Mouse (Mus musculus) ES-CJ7 (cell line): ENCODE data around the gene Gli1.
"Not testable (repeated sequence)": the region's sequence is repeated elsewhere in the genome, so short reads cannot be mapped to it uniquely, and the experiment has no call there.

ENCODE experiments used
- DNase-seq: peaks from one replicate; pipeline ENCODE4 v3.0.0; 2011; ENCODE audit warnings: low read depth, low spot score

Gli1 gene

DNA sequence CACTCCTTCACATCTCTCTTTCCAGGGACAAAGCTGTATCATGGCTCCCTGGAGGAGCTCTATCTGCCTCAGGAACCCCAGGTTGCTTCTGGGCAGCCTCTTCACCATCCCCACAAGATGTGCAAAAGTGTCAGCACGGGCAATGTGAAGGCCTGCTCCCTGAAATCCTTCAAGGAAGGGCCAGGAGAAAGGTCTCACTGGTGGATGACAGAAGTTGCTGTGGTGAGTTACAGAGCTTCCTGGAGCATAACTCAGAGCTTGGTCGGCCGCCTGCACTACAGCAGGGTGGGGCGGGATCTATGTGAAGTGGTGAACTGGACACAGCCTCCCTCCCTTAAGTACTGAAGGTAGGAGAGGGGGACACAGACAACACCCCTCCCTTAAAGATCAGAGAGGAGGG is 19.1 kb downstream of the Gli1 start:
- no peak for DNase-seq

GRCm38 (mm10) chr10:127322178-127322577 is 19.6 kb downstream of the Gli1 start:
- no peak for DNase-seq

DNA sequence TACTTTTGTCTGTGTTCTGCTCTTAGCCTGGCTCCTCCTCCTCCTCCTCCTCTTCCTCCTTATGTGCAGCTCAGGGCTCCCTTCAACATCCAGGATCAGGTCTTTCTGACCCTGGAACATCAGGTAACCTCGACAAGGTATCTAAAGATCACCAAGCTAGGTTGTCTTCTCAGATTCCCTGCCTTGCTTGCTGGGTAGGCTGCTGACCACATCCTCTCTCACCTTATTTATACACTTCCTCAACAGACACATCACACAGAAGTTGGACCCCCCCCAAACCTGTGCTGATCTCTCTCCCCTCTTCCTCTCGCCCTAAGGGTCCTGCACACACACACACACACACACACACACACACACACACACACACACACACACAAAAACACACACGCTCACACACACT is 20.2 kb downstream of the Gli1 start, which contains the start of gene Arhgap9:
TSS of gene Arhgap9 (plus strand) at position 344 of the 400 bp plus-strand sequence.
- no peak for DNase-seq

DNA sequence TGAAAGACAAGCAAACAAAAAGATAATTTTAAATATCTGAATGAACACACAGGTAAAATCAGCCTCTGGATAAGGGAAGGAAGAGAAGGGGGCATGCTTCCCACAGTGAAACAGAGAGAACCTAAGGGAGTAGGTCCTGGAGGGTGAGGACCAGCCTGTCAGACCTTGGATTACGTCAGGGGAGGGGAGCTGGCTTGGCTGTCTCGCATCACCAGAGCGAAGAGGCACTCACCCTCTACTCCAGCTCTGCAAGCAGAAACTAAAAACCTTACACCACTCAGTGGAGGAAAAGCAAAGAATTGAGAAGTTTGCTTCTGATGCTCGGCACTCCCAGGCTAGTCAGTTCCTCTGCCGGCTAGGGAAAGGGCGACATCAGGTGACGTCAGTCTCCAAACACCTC is 21.8 kb downstream of the Gli1 start:
- no peak for DNase-seq

- DNase-seq, result no peak
Measured at GRCm38 (mm10) chr10:127318009-127318408, 23.8 kb downstream of the Gli1 start.

GRCm38 (mm10) chr10:127317277-127317676 is 24.5 kb downstream of the Gli1 start:
- DNase-seq, result no peak

DNA sequence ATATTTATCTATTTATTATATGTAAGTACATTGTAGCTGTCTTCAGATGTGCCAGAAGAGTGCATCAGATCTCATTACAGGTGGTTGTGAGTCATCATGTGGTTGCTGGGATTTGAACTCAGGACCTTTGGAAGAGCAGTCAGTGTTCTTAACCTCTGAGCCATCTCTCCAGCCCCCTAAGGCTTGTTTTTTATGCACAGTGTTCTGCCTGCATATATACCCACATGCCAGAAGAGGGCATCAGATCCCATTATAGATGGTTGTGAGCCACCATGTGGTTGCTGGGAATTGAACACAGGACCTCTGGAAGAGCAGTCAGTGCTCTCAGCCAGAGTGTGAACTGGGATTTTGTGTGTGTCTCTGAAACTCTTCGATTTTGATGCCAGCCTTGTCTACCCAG is 26.8 kb downstream of the Gli1 start:
- peak; percentile 52 for DNase-seq

DNA sequence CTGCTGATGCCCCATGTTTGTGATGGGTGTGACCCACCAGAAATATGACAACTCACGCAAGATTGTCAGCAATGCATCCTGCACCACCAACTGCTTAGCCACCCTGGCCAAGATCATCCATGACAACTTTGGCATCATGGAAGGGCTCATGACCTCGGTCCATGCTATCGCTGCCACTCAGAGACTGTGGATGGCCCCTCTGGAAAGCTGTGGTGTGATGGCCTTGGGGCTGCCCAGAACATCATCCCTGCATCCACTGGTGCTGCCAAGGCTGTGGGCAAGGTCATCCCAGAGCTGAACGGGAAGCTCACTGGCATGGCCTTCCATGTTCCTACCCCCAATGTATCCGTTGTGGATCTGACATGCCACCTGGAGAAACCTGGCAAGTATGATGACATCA is 28.3 kb downstream of the Gli1 start:
- DNase-seq, result not testable (repeated sequence)

GRCm38 (mm10) chr10:127312858-127313257 is 28.9 kb downstream of the Gli1 start:
- no peak for DNase-seq

GRCm38 (mm10) chr10:127312356-127312676 is 29.5 kb downstream of the Gli1 start:
- DNase-seq, result peak; percentile 98

DNA sequence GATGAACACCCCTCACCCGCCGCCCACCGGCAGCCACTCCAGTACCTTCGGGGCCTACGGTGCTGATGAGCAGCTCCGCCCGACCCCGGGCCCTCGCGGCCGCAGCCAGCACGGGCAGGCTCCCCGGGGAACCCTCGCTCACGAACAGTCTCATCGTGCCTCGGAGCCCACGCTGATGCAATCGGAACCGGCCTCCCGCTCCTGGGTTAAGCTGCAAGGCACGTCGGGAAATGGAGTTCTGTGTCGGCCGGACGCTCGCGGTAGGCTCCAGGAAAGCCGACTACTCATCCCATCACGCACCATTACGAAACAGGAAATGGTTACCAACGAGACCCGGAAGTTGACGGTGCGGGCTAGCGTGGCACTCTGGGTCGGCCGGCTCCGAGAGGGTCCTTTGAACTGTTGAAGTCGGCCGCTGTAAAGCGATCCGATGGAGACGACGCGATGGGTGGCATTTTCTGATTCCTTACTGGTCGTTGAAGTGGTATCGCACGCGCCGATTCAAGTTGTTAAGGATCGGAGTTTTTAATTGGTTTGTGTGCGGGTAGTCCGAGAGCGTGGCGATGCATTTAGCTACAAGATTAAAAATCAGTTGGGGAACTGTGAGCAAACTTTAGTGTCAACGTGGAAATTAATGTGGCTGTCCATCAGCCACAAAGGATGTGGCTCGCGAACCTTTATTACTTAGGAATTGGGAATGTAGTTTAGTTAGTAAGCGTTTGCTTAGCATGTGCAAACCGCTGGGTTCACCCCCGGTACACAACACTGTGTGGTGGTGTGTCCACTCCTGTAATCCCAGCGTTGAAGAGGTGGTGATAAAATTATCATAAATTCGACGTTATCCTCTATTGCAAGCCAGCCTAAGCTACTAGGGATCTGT is 30.1 kb downstream of the Gli1 start, which contains the start of gene Mars:
TSS of gene Mars (minus strand) at position 311 of the 880 bp plus-strand sequence.
- DNase-seq, result peak; percentile 98

GRCm38 (mm10) chr10:127310523-127311475 is 31.0 kb downstream of the Gli1 start:
- DNase-seq, result peak; percentile 85

GRCm38 (mm10) chr10:127309167-127309566 is 32.6 kb downstream of the Gli1 start:
- not testable (repeated sequence) for DNase-seq

DNA sequence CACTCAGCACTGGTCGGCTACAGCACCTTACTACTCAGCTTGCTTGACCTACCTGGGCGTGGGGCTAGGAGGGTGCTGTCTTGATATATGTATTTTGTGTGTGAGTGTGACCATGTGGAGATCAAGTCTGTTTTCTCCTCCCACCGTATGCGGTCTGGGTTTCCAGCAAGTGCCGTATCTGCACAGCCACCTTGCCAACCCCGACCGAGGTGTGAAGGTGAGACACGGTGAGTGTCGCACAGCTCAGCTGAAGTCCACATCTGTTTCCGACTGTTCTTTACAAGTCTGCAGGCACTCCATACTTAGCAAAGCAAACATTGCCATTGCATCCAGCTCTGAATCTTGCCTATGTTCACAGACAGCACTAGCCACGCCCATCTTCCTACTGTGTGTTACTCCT is 38.6 kb downstream of the Gli1 start:
- DNase-seq, result no peak

- no peak for DNase-seq
Measured at GRCm38 (mm10) chr10:127300361-127300760, 41.4 kb downstream of the Gli1 start.

DNA sequence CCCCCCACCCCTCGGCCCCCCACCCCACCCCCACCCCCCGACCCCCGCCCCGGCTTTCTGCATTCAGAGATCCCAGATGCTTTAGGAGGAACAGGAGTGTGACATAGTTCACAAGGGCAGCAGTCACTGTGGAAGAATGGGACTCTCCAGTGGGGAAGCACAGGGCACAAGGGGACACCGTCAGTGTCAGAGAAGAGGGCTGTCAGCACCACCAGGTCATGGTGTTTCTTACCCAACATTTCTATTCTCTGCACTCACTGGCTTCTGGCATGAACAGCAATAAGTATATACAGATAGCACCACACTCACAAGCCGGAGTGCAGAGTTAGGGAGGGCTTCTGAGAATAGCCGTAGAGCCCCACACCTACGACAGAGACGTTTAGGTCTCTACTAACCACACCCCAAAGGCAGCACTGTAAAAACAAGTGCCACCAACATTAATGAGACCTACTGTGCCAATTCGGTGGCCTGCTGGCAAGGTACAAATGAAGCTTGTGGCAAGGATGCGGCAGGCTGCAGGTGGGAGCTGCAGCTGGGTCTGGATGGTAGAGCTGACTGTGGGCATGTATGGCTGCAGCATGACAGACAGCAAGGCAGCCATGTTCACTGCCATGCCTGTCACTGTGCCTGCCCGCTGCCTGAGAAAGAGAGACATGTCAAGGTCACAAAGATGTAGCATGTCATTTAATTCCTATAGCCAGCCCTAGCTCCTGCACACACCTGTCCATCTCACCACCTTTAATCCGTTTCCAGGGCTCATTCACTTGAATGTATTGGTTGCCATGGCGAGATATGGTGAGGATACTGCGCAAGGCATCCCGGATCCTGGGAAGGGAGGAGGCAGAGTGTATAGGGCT is 44.5 kb downstream of the Gli1 start:
- no peak for DNase-seq

DNA sequence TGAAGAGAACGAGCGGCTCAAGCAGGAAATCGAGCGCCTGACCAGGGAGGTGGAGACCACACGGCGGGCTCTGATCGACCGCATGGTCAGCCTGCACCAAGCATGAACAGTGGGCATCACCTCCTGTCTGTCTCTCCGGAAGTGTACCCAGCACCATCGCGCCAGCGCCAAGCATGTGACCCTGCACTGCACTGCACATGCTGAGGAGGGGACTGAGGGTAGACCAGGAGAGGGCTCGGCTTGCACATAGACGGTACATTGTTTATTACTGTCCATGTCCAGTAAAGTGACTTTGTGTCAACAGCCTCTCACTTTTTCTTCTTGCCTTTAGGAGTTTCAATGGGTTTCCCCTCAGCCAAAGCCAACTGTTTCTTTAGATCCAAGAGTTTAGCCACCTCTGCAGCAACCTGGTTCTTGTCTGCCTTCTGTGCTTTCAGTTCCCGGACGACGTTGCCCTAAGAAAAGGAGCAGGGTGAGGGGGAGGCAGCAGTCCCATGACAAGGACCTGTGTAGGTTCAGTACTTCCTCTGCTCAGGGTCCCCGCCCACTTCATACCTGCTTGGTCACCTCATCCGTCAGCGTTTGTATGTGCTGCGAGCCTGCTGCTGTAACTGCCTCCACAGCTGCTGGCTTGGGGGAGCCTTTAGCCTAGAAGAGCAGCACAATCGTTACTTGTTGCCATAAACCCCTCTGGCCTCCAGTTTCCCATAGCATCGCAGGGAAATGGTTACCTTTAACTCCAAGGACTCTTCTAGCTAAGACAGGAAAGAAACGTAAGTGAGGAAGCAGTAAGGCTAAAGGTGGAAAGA is 45.6 kb downstream of the Gli1 start:
- no peak for DNase-seq

DNA sequence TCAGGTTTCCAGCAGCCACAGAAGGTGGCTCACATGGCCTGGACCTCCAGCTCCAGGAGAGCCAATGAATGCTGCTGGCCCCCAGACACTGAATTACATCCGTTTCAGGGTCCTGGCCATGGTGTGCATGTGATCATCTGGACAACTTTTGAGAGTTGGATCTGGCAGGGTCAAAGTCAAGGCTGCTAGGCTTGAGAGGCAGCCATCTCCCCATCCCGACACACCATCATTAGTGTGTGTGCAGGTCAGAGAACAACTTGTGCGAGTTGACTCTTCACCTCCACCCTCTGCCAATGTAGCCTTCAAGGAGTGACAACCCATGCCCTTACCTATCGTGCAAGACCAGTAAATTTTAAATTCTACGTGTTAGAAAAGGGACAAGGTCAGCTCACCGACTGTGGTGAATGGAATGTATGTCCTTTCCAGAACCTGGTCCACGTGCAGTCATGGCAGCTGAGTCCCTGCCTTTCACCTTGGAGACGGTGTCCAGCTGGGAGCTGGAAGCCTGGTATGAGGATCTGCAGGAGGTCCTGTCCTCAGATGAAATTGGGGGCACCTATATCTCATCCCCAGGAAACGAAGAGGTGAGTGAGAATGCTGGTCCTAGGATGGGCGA is 46.8 kb downstream of the Gli1 start:
- no peak for DNase-seq

DNA sequence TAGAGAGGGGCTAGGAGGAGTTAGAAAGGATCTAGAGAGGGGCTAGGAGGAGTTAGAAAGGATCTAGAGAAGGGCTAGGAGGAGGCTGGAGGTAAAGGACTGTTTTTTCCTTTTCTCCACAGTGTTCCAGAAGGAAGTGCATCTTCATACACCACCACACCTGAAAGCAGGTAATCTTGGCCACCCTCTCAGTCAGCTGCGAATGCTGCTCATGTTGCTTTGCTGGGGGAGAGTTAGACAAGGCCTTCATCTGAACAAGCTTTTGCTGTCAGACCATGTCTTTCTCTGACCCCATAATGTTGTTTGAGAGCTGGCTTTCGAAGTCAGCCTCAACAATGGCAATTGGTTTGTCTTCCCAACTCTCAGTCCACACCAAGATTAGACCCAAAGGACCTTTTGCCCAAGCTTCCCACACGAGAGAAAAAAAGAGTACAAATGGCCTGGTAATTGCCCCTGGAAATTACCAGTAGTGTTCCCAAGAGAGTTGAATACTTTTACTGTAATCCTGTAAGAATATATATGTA is 48.1 kb downstream of the Gli1 start:
- no peak for DNase-seq

DNA sequence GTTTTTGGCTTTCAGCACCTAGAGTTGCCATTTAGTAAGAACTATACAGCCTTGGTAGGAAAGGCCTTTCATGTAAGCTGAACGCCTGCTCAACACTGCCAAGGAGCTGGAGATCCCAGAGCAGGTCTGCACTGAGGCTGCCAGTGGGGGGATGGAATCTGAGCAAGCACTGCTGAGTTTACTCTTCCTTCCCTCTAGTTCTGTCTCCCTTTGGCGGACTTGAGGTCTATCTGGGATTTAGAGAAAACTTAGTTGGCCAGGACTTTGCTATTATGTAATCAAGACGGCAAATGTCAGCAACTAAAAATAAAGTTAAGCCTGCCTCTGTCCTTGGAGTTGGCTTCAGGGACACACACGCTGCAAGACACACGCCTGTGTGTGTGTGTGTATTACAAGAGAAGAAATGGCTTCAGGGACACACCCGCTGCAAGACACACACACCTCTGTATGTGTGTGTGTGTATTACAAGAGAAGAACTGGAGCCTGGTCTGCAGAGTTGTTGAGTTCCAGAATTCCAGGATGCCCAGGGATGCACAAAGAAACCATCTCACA is 48.7 kb downstream of the Gli1 start:
- no peak for DNase-seq
